In the genomic region with DNA sequence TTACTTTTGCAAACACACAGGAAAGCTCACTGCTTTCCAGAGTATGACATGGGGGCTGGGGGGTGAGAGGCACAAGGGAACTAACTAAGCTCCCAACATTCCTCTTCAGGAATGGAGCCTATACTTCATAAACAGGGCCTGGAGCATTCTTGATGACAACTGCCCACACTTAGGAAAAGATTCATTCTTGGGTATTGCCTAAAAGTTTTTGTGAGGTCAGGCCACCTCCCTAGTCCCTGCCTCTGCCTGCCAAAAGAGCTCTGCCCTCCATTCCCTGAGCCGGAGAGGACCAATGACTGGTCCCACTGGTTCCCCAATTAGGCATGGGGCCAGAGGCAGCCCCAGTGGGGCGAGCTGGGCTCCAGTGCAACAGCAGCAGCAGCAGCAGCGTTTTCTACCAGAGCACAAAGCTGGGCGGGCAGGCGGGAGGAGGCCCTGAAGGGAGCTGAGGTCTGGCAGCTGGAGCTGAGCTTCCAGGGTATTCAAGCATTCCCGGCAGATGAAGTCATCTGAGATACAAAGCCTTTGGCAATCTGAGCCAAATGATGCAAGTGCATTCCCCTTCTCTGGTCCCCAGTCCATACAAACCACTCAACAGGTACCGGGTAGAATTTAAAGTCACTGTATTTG, we compare ENCODE assay signal across 8 mouse cellular contexts.
DNase-seq lines count a peak whose midpoint lies in the region; ATAC-seq and TF ChIP-seq lines count a peak whose summit lies in the region.

No protein-coding gene starts in this region.

- ATAC-seq in cerebellum, adult (ENCODE audit: insufficient number of reproducible peaks, low FRiP score, low TSS enrichment), result no peak
- ATAC-seq in forebrain, embryonic 14.5 days, result peak; percentile 94
- ATAC-seq in heart, postnatal 0 days (ENCODE audit: insufficient read depth, low read depth), result peak; percentile 92

- 0 out of 2 replicates have a peak, but pooled peaks have one; percentile 20 for TF ChIP-seq EP300 in heart, postnatal 0 days (IDR thresholded peaks at IDR 0.05; ENCODE audit: low read depth)

- peak overlapping the region; percentile 68 for H3K27ac ChIP-seq in forebrain, embryonic 14.5 days (ENCODE audit: low read depth, low read length)
- H3K27ac ChIP-seq in heart, postnatal 0 days (ENCODE audit: low read depth), result peak overlapping the region; percentile 96

- peaks cover 24% of the 10 kb centered on the region for H3K4me1 ChIP-seq in forebrain, embryonic 14.5 days (ENCODE audit: control insufficient read depth, insufficient read depth, low read length)
- H3K4me1 ChIP-seq in heart, postnatal 0 days (ENCODE audit: control insufficient read depth, insufficient read depth), result peaks cover 28% of the 10 kb centered on the region
- H3K4me1 ChIP-seq in lung, adult 2 months (ENCODE audit: control insufficient read depth, insufficient read depth, low read length), result peaks cover 16% of the 10 kb centered on the region

- 0 out of 2 replicates have a peak, but pooled peaks cover 3% of the 10 kb centered on the region for H3K36me3 ChIP-seq in forebrain, embryonic 14.5 days (ENCODE audit: control insufficient read depth, insufficient read depth, low read length)
- peaks cover 42% of the 10 kb centered on the region for H3K36me3 ChIP-seq in heart, postnatal 0 days (replicated peaks; ENCODE audit: control insufficient read depth, insufficient read depth, low read length)

- H3K4me2 ChIP-seq in forebrain, embryonic 14.5 days (ENCODE audit: low read length), result no peak overlapping the region
- H3K4me2 ChIP-seq in heart, postnatal 0 days (ENCODE audit: low read depth, low read length), result peak overlapping the region; percentile 14

- no peak overlapping the region for H3K4me3 ChIP-seq in forebrain, embryonic 14.5 days (ENCODE audit: low read depth, low read length)
- H3K4me3 ChIP-seq in heart, postnatal 0 days (ENCODE audit: low read depth, low read length), result no peak overlapping the region
- H3K4me3 ChIP-seq in lung, adult 2 months (replicated peaks; ENCODE audit: extremely low read depth, low read depth, low read length), result no peak overlapping the region

- H3K9ac ChIP-seq in forebrain, embryonic 14.5 days (ENCODE audit: low read length), result no peak overlapping the region
- H3K9ac ChIP-seq in heart, postnatal 0 days (replicated peaks; ENCODE audit: low read depth, low read length), result no peak overlapping the region

- WGBS in forebrain, embryonic 14.5 days, result 3% methylated on average over 7 of the region's 7 CpGs
- WGBS in heart, postnatal 0 days, result 0% methylated on average over 7 of the region's 7 CpGs
- 14% methylated on average over 7 of the region's 7 CpGs for WGBS in lung, adult 2 months

- H3K27me3 ChIP-seq in forebrain, embryonic 14.5 days (replicated peaks; ENCODE audit: control insufficient read depth, insufficient read depth, low read length), result no peaks in the 10 kb centered on the region
- no peaks in the 10 kb centered on the region for H3K27me3 ChIP-seq in heart, postnatal 0 days (ENCODE audit: control insufficient read depth, insufficient read depth, low read length)

- no peaks in the 10 kb centered on the region for H3K9me3 ChIP-seq in forebrain, embryonic 14.5 days (replicated peaks; ENCODE audit: control insufficient read depth, low read length)
- no peaks in the 10 kb centered on the region for H3K9me3 ChIP-seq in heart, postnatal 0 days (replicated peaks; ENCODE audit: control insufficient read depth, low read length)

- TF ChIP-seq POLR2A in lung, adult 2 months (IDR thresholded peaks at IDR 0.05; ENCODE audit: borderline replicate concordance, extremely low read depth, low read depth, low read length), result no peak

- peak; percentile 13 to 26 for DNase-seq in cerebellum, postnatal 14 days
- DNase-seq in forebrain, embryonic 14.5 days (ENCODE audit: low spot score), result peak; percentile 92
- peak; percentile 92 for DNase-seq in heart, postnatal 0 days (ENCODE audit: low spot score)
- peak; percentile 77 to 87 for DNase-seq in kidney, postnatal 4 days
- peak; percentile 37 for DNase-seq in lung, adult 2 months
- peak; percentile 18 for DNase-seq in ovary, postnatal 10 days (ENCODE audit: low spot score)
- no peak for DNase-seq in B cell, adult 2 months

- 0 out of 2 replicates have a peak, but pooled peaks have one; percentile 2 for TF ChIP-seq CTCF in heart, postnatal 0 days (IDR thresholded peaks at IDR 0.05; ENCODE audit: low read depth)
- TF ChIP-seq CTCF in lung, adult 2 months (IDR thresholded peaks at IDR 0.05; ENCODE audit: insufficient read depth, low read length), result no peak

Comparison
In these comparisons a context has a peak if more than half of its experiments do, and no peak if none do; other contexts are left out.
1. DNase-seq: peak in cerebellum, postnatal 14 days (2 of 2), forebrain, embryonic 14.5 days (single experiment), heart, postnatal 0 days (single experiment), kidney, postnatal 4 days (2 of 2), lung, adult 2 months (single experiment) and ovary, postnatal 10 days (single experiment); none in B cell, adult 2 months (0 of 2).